Mouse (Mus musculus): ENCODE measurements around the gene Tmprss3.

GRCm38 (mm10) chr17:31245321-31245720, 46.5 kb upstream of the Tmprss3 start:
- no peak for TF ChIP-seq POLR2A (IDR thresholded peaks at IDR 0.05; ENCODE audit: control insufficient read depth in 1 of 2, insufficient read depth in 1 of 2, low read depth in 1 of 2, low read length in 2 of 2, poor library complexity in 1 of 2)
- TF ChIP-seq MEF2A (IDR thresholded peaks at IDR 0.05; ENCODE audit: extremely low read depth, insufficient replicate concordance, low read depth, low read length, poor library complexity, severe bottlenecking): no peak
- TF ChIP-seq ZC3H11A (IDR thresholded peaks at IDR 0.05; ENCODE audit: low read depth, low read length): no peak
- TF ChIP-seq CTCF (IDR thresholded peaks at IDR 0.05 in 2 of 3, conservative IDR thresholded peaks at IDR 0.05 in 1 of 3; ENCODE audit: control insufficient read depth in 1 of 3, insufficient read depth in 1 of 3, low read depth in 2 of 3, low read length in 3 of 3, poor library complexity in 1 of 3, severe bottlenecking in 1 of 3): no peak
- TF ChIP-seq HCFC1 (IDR thresholded peaks at IDR 0.05; ENCODE audit: low read depth, low read length): no peak
- no peak for TF ChIP-seq USF2 (IDR thresholded peaks at IDR 0.05; ENCODE audit: borderline replicate concordance in 1 of 2, insufficient read depth in 1 of 2, low read depth in 1 of 2, low read length in 2 of 2)
- TF ChIP-seq MAFK (IDR thresholded peaks at IDR 0.05; ENCODE audit: borderline replicate concordance, low read depth, low read length): no peak
- TF ChIP-seq RCOR1 (IDR thresholded peaks at IDR 0.05; ENCODE audit: low read depth, low read length): no peak
- no peak for TF ChIP-seq ZNF384 (IDR thresholded peaks at IDR 0.05; ENCODE audit: low read depth, low read length)
- no peak for TF ChIP-seq POLR2AphosphoS2 (IDR thresholded peaks at IDR 0.05; ENCODE audit: low read length)
- TF ChIP-seq MXI1 (IDR thresholded peaks at IDR 0.05; ENCODE audit: low read depth, low read length): no peak
- TF ChIP-seq E2F4 (IDR thresholded peaks at IDR 0.05; ENCODE audit: borderline replicate concordance, low read depth, low read length): no peak
